Mouse (Mus musculus): ENCODE data around the gene Fam166a.

DNA sequence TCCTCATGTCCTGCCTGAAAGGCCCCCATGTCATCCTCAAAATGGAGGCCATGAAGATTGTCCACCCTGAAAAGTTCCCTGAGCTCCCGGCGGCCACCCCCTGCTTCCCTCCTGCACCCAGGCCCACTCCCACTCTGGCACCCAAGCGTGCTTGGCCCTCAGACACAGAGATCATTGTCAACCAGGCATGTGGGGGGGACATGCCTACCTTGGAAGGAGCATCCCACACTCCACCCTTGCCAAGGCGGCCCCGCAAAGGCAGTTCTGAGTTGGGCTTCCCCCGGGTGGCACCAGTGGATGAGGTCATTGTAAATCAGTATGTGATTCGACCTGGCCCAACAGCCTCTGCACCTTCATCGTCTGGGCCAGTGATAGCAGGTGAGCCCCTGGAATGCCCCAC, 24.8 kb downstream of the Fam166a start:
- TF ChIP-seq POLR2A (IDR thresholded peaks at IDR 0.05; ENCODE audit: borderline replicate concordance, extremely low read depth, insufficient read depth, insufficient read length, poor library complexity, severe bottlenecking): no peak
- no peak for TF ChIP-seq CTCF (IDR thresholded peaks at IDR 0.05; ENCODE audit: borderline replicate concordance, extremely low read depth, insufficient read depth, insufficient read length)

All from brain, embryonic 14.5 days (tissue).